Comparison of ENCODE assay signal across 15 mouse cellular contexts in the genomic region with DNA sequence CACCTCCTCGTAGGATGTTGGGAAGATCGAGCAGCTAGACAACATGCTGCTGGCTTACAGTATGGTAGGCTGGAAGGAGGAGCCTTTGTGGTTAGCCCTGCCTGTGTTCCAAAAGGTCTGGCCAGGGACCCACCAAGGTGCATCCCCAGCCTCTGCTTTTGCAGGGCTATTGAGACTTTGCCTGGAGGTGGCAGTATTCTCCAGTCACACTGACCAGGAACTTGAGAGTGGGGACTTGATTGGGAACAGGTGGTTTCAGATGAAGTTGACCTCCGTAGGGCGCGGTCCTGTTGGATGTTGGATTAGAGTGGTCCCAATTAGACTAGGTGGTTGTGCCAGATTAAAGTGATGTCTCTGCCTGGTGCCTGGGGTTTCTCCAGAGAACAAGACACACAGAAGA. TPM values are rescaled to one million over a fixed set of nuclear protein-coding genes. Genes with fewer than 3 reads are reported as not detected.
DNase-seq lines count a peak whose midpoint lies in the region; ATAC-seq and TF ChIP-seq lines count a peak whose summit lies in the region.
"Had no signal": no experiment of that assay in that cellular context is flagged by ENCODE, and none has a peak within 500 bp of the region (broad histone marks: within the 10 kb centered on the region; RNA-seq: fewer than 3 reads in every experiment).

No protein-coding gene starts in this region.

- no peak for DNase-seq in heart, embryonic 10.5 days (ENCODE audit: low spot score)
- DNase-seq in heart, postnatal 4 days: no peak
- DNase-seq in layer of hippocampus, adult 2 months (ENCODE audit: low spot score in 2 of 2): no peak
- no peak for DNase-seq in layer of hippocampus, postnatal 14 days (ENCODE audit: low spot score in 2 of 2)
- no peak for DNase-seq in liver, postnatal 0 days
- no peak for DNase-seq in spleen, postnatal 10 days (ENCODE audit: low spot score in 2 of 2)
- DNase-seq in cerebellum, adult 9-11 months: no peak
- DNase-seq: B cell, adult 2 months; gastrocnemius, postnatal 36 days; retina, postnatal 1 day; thymus, postnatal 25 days had no signal

- WGBS in heart, embryonic 10.5 days: 89% methylated on average over 5 of the region's 5 CpGs
- 59% methylated on average over 5 of the region's 5 CpGs for WGBS in embryonic facial prominence, embryonic 15.5 days
- WGBS in liver, postnatal 0 days (ENCODE audit: insufficient replicate concordance): 82% methylated on average over 5 of the region's 5 CpGs

- H3K9ac ChIP-seq in embryonic facial prominence, embryonic 15.5 days: no peak overlapping the region
- no peak overlapping the region for H3K9ac ChIP-seq in liver, postnatal 0 days (replicated peaks)
- H3K9ac ChIP-seq: forebrain, embryonic 13.5 days; intestine, embryonic 15.5 days had no signal

- ATAC-seq in embryonic facial prominence, embryonic 15.5 days (ENCODE audit: insufficient number of reproducible peaks, low FRiP score, low TSS enrichment, low read depth): no peak
- ATAC-seq in liver, postnatal 0 days: no peak
- ATAC-seq: forebrain, embryonic 13.5 days; intestine, embryonic 15.5 days had no signal

- H3K4me3 ChIP-seq in heart, embryonic 10.5 days: 0 out of 2 replicates have a peak overlapping the region, but pooled peaks have one; percentile 42
- H3K4me3 ChIP-seq in layer of hippocampus, adult 2 months: no peak overlapping the region; the same call in 1 of the 2 replicates
- no peak overlapping the region for H3K4me3 ChIP-seq in embryonic facial prominence, embryonic 15.5 days (replicated peaks)
- H3K4me3 ChIP-seq in liver, postnatal 0 days (ENCODE audit: low read depth, low read length): peak overlapping the region; percentile 42; the same call in 1 of the 2 replicates
- H3K4me3 ChIP-seq: forebrain, embryonic 13.5 days had no signal

- 0 out of 2 replicates have a peak overlapping the region, but pooled peaks have one; percentile 2 for H3K4me2 ChIP-seq in embryonic facial prominence, embryonic 15.5 days (replicated peaks)
- peak overlapping the region; percentile 65 for H3K4me2 ChIP-seq in liver, postnatal 0 days (ENCODE audit: low read depth, low read length)
- H3K4me2 ChIP-seq: forebrain, embryonic 13.5 days had no signal

- 0 out of 2 replicates have a peak, but pooled peaks cover 3% of the 10 kb centered on the region for H3K36me3 ChIP-seq in heart, embryonic 10.5 days
- H3K36me3 ChIP-seq in embryonic facial prominence, embryonic 15.5 days: no peaks in the 10 kb centered on the region
- H3K36me3 ChIP-seq in liver, postnatal 0 days (replicated peaks; ENCODE audit: insufficient read depth, low read length): 0 out of 2 replicates have a peak, but pooled peaks cover 5% of the 10 kb centered on the region
- H3K36me3 ChIP-seq: intestine, embryonic 15.5 days had no signal

- H3K9me3 ChIP-seq in heart, embryonic 10.5 days: no peaks in the 10 kb centered on the region
- no peaks in the 10 kb centered on the region for H3K9me3 ChIP-seq in embryonic facial prominence, embryonic 15.5 days (replicated peaks)
- no peaks in the 10 kb centered on the region for H3K9me3 ChIP-seq in liver, postnatal 0 days (ENCODE audit: low read length)
- H3K9me3 ChIP-seq: forebrain, embryonic 13.5 days; intestine, embryonic 15.5 days; megakaryocyte, embryonic 14.5 days had no signal

- H3K27ac ChIP-seq in heart, embryonic 10.5 days: no peak overlapping the region
- H3K27ac ChIP-seq in layer of hippocampus, adult 2 months: no peak overlapping the region; the same call in 1 of the 2 replicates
- H3K27ac ChIP-seq in embryonic facial prominence, embryonic 15.5 days (replicated peaks): no peak overlapping the region
- no peak overlapping the region for H3K27ac ChIP-seq in liver, postnatal 0 days (ENCODE audit: low read depth)
- H3K27ac ChIP-seq: forebrain, embryonic 13.5 days; intestine, embryonic 15.5 days had no signal

- no peak for TF ChIP-seq EP300 in liver, postnatal 0 days (IDR thresholded peaks at IDR 0.05; ENCODE audit: low read depth)

- peaks cover 4% of the 10 kb centered on the region; the same call in 1 of the 2 replicates for H3K27me3 ChIP-seq in heart, embryonic 10.5 days (ENCODE audit: insufficient read depth, poor library complexity, severe bottlenecking)
- H3K27me3 ChIP-seq in embryonic facial prominence, embryonic 15.5 days: no peaks in the 10 kb centered on the region
- no peaks in the 10 kb centered on the region for H3K27me3 ChIP-seq in liver, postnatal 0 days (ENCODE audit: insufficient read depth, low read length)
- H3K27me3 ChIP-seq: forebrain, embryonic 13.5 days; intestine, embryonic 15.5 days had no signal

- peaks cover 39% of the 10 kb centered on the region for H3K4me1 ChIP-seq in heart, embryonic 10.5 days
- H3K4me1 ChIP-seq in embryonic facial prominence, embryonic 15.5 days: 0 out of 2 replicates have a peak, but pooled peaks cover 10% of the 10 kb centered on the region
- peaks cover 24% of the 10 kb centered on the region for H3K4me1 ChIP-seq in liver, postnatal 0 days (ENCODE audit: insufficient read depth)
- H3K4me1 ChIP-seq: forebrain, embryonic 13.5 days had no signal

- peak; percentile 54 for TF ChIP-seq CTCF in layer of hippocampus, adult 2 months (conservative IDR thresholded peaks at IDR 0.05)
- TF ChIP-seq CTCF in liver, postnatal 0 days (IDR thresholded peaks at IDR 0.05; ENCODE audit: low read depth): peak; percentile 39

RNA-seq across cellular contexts. Expression of a gene that starts 12.3 kb away (rescaled TPM):
- polyA plus RNA-seq in heart, embryonic 10.5 days (2016; fragmentation: Nextera tagmentation; extraction: Ambion mirVana): 7.8 and 13.1 TPM in 2 replicates
- 10 to 100 TPM; 12.9 to 16.2 TPM for total RNA-seq in heart, postnatal 4 days (2021)
- total RNA-seq in layer of hippocampus, adult 2 months (2021): 1 to 10 TPM; 1.7 to 2.4 TPM
- 1 to 10 TPM; 3.8 to 4.1 TPM for total RNA-seq in layer of hippocampus, postnatal 14 days (2021)
- 5.0 and 7.0 TPM in 2 replicates for polyA plus RNA-seq in embryonic facial prominence, embryonic 15.5 days (2015; fragmentation: Nextera tagmentation; extraction: Ambion mirVana)
- polyA plus RNA-seq in liver, postnatal 0 days (2015; fragmentation: Nextera tagmentation; extraction: Ambion mirVana): 3.4 and 3.5 TPM in 2 replicates

RNA-seq across cellular contexts. Expression of a gene that starts 30.2 kb away (rescaled TPM):
- 1.7 and 2.6 TPM in 2 replicates for polyA plus RNA-seq in heart, embryonic 10.5 days (2016; fragmentation: Nextera tagmentation; extraction: Ambion mirVana)
- 10 to 100 TPM; 10.8 to 11.7 TPM for total RNA-seq in heart, postnatal 4 days (2021)
- 100 to 1,000 TPM; 133 to 163 TPM for total RNA-seq in layer of hippocampus, adult 2 months (2021)
- total RNA-seq in layer of hippocampus, postnatal 14 days (2021): 100 to 1,000 TPM in 1 of 2 experiments, 10 to 100 TPM in 1; 94.4 to 101 TPM
- 3.5 and 4.7 TPM in 2 replicates for polyA plus RNA-seq in embryonic facial prominence, embryonic 15.5 days (2015; fragmentation: Nextera tagmentation; extraction: Ambion mirVana)
- 0.33 and 0.45 TPM in 2 replicates for polyA plus RNA-seq in liver, postnatal 0 days (2015; fragmentation: Nextera tagmentation; extraction: Ambion mirVana)

RNA-seq across cellular contexts. Expression of a gene that starts 47.9 kb away (rescaled TPM):
- 4.6 and 7.2 TPM in 2 replicates for polyA plus RNA-seq in heart, embryonic 10.5 days (2016; fragmentation: Nextera tagmentation; extraction: Ambion mirVana)
- 10 to 100 TPM; 23.3 to 30.8 TPM for total RNA-seq in heart, postnatal 4 days (2021)
- 1 to 10 TPM; 5.5 to 5.6 TPM for total RNA-seq in layer of hippocampus, adult 2 months (2021)
- 10 to 100 TPM; 11.5 to 12.5 TPM for total RNA-seq in layer of hippocampus, postnatal 14 days (2021)
- 31.3 and 33.0 TPM in 2 replicates for polyA plus RNA-seq in embryonic facial prominence, embryonic 15.5 days (2015; fragmentation: Nextera tagmentation; extraction: Ambion mirVana)
- polyA plus RNA-seq in liver, postnatal 0 days (2015; fragmentation: Nextera tagmentation; extraction: Ambion mirVana): 2.3 and 2.6 TPM in 2 replicates

Comparison
In these comparisons a context has a peak if more than half of its experiments do, and no peak if none do; other contexts are left out.
1. H3K4me3 ChIP-seq: peak in heart, embryonic 10.5 days (single experiment) and liver, postnatal 0 days (single experiment); none in layer of hippocampus, adult 2 months (single experiment) and embryonic facial prominence, embryonic 15.5 days (single experiment).
2. RNA of a gene that starts 30.2 kb away (total RNA-seq): 133 to 163 TPM in layer of hippocampus, adult 2 months and 94.4 to 101 TPM in layer of hippocampus, postnatal 14 days; 10.8 to 11.7 TPM in heart, postnatal 4 days; every median in the first group is over 4 times any median in the second.